Mouse (Mus musculus) forebrain, embryonic 15.5 days (tissue): ENCODE measurements around the gene Trhde. TPM values are rescaled to one million over a fixed set of nuclear protein-coding genes. Genes with fewer than 3 reads are reported as not detected.

Experiments
- ATAC-seq: fragments of 200-750 bp; cut with Nextera tagmentation; replicated peaks from 2 replicates; pipeline ENCODE4 v1.8.0; 2017; ENCODE audit warnings: mild to moderate bottlenecking, moderate TSS enrichment, moderate library complexity
- H3K27ac ChIP-seq: fragments of 300-500 bp; sonication (generic); replicated peaks from 2 replicates; pipeline ENCODE4 v1.5.1; 2015; ENCODE audit warnings: mild to moderate bottlenecking, inconsistent platforms
- H3K27me3 ChIP-seq: fragments of 300-500 bp; sonication (generic); 2 replicates; pipeline ENCODE4 v1.6.1; 2015; ENCODE audit warnings: inconsistent platforms
- H3K36me3 ChIP-seq: fragments of 300-500 bp; sonication (generic); 2 replicates; pipeline ENCODE4 v1.6.1; 2015; ENCODE audit warnings: mild to moderate bottlenecking, inconsistent platforms
- H3K4me1 ChIP-seq: fragments of 300-500 bp; sonication (generic); 2 replicates; pipeline ENCODE4 v1.6.1; 2015; ENCODE audit warnings: inconsistent platforms
- H3K4me2 ChIP-seq: fragments of 300-500 bp; sonication (generic); replicated peaks from 2 replicates; pipeline ENCODE4 v1.6.1; 2015; ENCODE audit warnings: mild to moderate bottlenecking, inconsistent platforms
- H3K4me3 ChIP-seq: fragments of 300-500 bp; sonication (generic); 2 replicates; pipeline ENCODE4 v1.5.1; 2015; ENCODE audit warnings: mild to moderate bottlenecking, inconsistent platforms
- H3K9ac ChIP-seq: fragments of 300-500 bp; sonication (generic); replicated peaks from 2 replicates; pipeline ENCODE4 v1.6.1; 2015; ENCODE audit warnings: mild to moderate bottlenecking, inconsistent platforms
- H3K9me3 ChIP-seq: fragments of 300-500 bp; sonication (generic); 2 replicates; pipeline ENCODE4 v1.6.1; 2016; ENCODE audit warnings: inconsistent platforms
- WGBS: fragments of 180-500 bp; shearing (Covaris S2); methylation state at CpG from one replicate; pipeline ENCODE4 v1.1.7; 2015; ENCODE audit warnings: mixed read lengths; 5-methylcytosine and 5-hydroxymethylcytosine counted together
- polyA plus RNA-seq: library from polyadenylated mRNA; unstranded; fragments of >200 nt; fragmentation: Nextera tagmentation; extraction: Ambion mirVana; gene quantifications from 2 replicates; pipeline ENCODE4 v1.2.1, GENCODE M21; 2015

The Trhde gene
- polyA plus RNA-seq, 1 experiment from 2014 or later = 3.1 TPM

DNA sequence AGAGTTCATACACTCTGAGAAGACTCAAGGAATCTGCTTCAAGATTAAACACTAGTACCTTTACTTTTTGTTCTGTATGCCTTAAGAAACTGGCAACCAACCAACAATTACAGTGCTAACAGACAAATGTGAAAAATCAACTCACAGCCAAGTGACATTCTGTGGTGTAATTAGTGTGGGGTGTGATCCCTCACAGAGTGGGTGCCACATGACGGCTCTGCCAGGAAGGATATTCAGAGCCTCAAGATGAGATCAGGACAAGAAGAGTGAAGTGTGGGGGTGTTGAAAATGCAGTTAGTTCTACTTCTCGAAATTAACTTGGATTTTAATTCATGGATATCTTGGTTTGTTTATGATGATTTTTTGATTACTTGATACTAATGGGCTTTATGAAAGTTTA lies 398.3 kb downstream of the Trhde start:
- WGBS = 69% methylated on average over 2 of the region's 2 CpGs
- no peaks in the 10 kb centered on the region for H3K9me3 ChIP-seq
- no peaks in the 10 kb centered on the region for H3K36me3 ChIP-seq
- no peak for ATAC-seq
- no peaks in the 10 kb centered on the region for H3K4me1 ChIP-seq
- no peak overlapping the region for H3K4me2 ChIP-seq
- H3K27ac ChIP-seq = no peak overlapping the region
- H3K9ac ChIP-seq = no peak overlapping the region
- H3K4me3 ChIP-seq = no peak overlapping the region
- no peaks in the 10 kb centered on the region for H3K27me3 ChIP-seq

DNA sequence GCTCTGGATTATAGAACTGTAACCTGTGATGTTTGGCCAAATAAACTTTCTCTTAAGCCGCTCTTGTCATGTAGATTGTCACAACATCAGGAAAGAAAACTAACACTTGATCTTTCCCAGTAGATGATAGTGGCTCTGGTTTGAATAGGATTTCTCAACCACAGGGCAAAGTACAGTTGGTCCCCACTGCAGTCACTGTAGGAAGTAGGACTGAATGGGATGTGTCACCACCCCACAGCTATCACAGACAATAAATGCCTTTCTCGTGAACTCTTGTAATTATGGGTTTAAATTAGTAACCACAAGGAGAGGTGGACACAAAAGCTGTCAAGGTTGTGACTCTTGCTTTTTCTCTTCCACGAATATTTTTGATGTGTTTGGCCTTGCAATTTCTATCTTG lies 431.3 kb downstream of the Trhde start:
- Histone ChIP-seq H3K27ac (no peak overlapping the region), H3K27me3 (no peaks in the 10 kb centered on the region), H3K9me3 (no peaks in the 10 kb centered on the region), H3K36me3 (no peaks in the 10 kb centered on the region), H3K4me2 (no peak overlapping the region), H3K4me3 (no peak overlapping the region), H3K4me1 (no peaks in the 10 kb centered on the region), H3K9ac (no peak overlapping the region)
- WGBS = 81% methylated on average over 3 of the region's 3 CpGs
- ATAC-seq = no peak

DNA sequence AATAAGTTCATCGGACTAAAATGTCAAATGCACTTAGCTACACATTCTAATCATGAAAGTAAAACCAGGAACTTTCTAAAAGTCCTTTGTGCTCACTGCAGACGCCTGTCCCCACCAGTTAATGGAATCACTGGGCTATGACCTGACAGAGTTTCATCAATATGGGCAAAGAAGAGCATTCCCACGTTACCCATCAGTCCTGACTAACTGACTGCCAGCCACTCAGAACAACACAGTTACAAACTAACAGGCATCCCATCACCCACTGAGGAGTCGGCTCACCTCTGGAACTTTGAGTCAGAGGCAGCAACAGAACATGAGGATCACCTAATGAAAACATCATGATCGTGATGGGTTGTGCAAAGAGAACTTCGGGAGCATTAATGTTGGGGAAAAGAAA lies 438.7 kb downstream of the Trhde start:
- H3K9ac ChIP-seq = no peak overlapping the region
- H3K4me1 ChIP-seq = no peaks in the 10 kb centered on the region
- H3K4me2 ChIP-seq = no peak overlapping the region
- no peaks in the 10 kb centered on the region for H3K9me3 ChIP-seq
- no peak overlapping the region for H3K4me3 ChIP-seq
- H3K27me3 ChIP-seq = no peaks in the 10 kb centered on the region
- ATAC-seq = no peak
- no peak overlapping the region for H3K27ac ChIP-seq
- H3K36me3 ChIP-seq = no peaks in the 10 kb centered on the region
- WGBS = 67% methylated on average over 6 of the region's 6 CpGs

DNA sequence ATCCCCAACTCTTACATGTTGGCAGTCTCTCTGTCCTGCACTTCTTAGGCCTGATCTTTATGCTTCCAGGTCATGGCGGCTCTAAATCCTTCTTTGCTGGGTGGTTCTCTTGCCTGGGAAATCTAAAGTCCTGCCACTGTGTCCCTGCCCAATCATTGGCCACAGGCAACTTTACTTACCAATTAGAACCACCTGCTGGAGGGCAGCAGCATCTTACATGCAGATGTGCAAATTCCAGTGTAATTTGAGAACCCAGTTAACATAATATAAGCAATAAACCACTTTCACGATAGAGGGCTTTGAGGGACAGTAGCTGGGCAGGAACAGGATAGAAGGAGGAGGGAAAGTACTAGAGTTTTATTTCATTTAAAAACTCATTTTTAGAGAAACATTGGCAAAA lies 439.5 kb downstream of the Trhde start:
- Histone ChIP-seq H3K4me1 (no peaks in the 10 kb centered on the region), H3K9me3 (no peaks in the 10 kb centered on the region), H3K36me3 (no peaks in the 10 kb centered on the region), H3K27me3 (no peaks in the 10 kb centered on the region), H3K4me2 (no peak overlapping the region), H3K9ac (no peak overlapping the region), H3K4me3 (no peak overlapping the region), H3K27ac (no peak overlapping the region)
- WGBS = 80% methylated on average over 2 of the region's 2 CpGs
- ATAC-seq = no peak
